Mouse (Mus musculus) 3134 (cell line): ENCODE results near the gene Ksr2.
"Not testable (repeated sequence)": the region's sequence is repeated elsewhere in the genome, so short reads cannot be mapped to it uniquely, and the experiment has no call there.

Experiments used
- DNase-seq: peaks from one replicate; pipeline ENCODE4 v3.0.0-alpha.2; 2011; ENCODE audit warnings: low spot score; ENCODE audit not compliant: insufficient read length; ENCODE audit errors: extremely low read depth

Ksr2 gene

GRCm38 (mm10) chr5:117404671-117405070 lies 9.1 kb upstream of the Ksr2 start:
- DNase-seq: not testable (repeated sequence)

DNA sequence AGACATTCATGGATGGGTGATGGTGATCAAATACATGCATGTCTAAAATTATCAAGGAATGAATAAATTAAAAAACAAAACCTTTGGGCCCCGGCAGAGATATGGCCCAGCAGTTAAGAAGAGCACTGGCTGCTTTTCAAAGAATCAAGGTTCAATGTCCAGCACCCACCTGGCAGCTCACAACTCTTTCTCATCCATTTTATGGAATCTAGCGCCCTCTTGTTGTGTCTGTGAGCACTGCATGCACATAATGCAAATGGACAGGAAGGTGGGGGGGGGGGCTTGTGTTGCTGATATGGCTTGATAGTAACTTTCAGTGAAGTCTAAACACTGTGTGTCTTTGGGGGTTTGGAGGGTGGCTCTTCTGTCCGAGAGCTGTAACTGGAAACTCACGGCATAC lies 5.6 kb upstream of the Ksr2 start:
- DNase-seq: no peak

DNA sequence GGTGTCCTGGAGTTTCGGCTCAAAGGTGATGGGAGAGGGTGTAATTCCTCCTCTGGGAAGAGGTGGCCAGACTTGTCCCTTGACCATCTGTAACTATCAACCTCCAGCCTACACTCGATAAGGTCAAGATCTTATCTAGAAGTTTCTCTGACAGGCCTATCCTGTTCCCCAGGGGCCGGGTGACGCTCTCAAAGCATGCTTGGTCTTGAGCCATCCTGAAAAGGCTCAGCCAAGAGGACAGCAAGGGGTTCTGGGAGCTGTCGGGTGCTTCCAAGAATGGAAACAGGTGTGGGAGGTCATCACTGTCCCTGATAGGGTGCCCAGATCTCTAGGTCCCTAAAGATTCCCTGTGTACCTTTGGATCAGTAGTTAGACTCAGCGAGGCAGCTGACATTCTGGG lies 4.4 kb upstream of the Ksr2 start:
- DNase-seq: no peak

- DNase-seq: no peak
Observed at GRCm38 (mm10) chr5:117414611-117415010, 811 bp downstream of the Ksr2 start.

- no peak for DNase-seq
Observed at GRCm38 (mm10) chr5:117415011-117415912, 1.5 kb downstream of the Ksr2 start.

DNA sequence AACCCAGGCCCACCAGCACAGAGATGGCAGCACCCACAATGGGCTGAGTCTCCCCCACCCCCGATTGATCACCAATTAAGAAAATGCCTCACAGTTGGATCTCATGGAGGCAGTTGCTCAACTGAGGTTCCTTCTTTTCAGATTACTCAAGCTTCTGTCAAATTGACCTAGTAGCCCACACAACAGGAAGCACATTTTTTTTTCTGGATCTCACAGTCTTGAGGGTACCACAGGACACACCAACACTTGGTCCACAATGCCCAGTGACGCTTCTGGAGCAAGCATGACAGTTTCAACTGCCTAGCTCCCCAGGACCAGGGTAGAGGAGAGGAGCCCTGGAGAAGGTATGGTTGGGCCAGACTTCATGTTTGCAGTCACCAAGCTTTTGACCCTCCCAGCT lies 3.6 kb downstream of the Ksr2 start:
- no peak for DNase-seq

DNA sequence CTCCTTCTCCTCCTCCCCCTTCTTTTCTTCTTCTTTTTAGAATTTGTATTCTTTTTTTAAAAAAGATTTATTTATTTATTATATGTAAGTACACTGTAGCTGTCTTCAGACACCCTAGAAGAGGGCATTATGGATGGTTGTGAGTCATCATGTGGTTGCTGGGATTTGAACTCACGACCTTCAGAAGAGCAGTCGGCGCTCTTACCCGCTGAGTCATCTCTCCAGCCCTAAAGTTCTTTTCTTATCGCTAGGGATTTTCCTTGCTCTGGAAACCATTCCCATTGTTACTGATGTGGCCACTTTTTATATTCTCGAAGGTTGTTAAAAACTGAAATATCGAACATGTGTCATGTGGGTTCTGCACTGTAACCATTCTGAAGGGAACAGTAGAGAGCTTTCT lies 19.7 kb downstream of the Ksr2 start:
- DNase-seq: not testable (repeated sequence)

- no peak for DNase-seq
Observed at GRCm38 (mm10) chr5:117440261-117440660, 26.5 kb downstream of the Ksr2 start.

DNA sequence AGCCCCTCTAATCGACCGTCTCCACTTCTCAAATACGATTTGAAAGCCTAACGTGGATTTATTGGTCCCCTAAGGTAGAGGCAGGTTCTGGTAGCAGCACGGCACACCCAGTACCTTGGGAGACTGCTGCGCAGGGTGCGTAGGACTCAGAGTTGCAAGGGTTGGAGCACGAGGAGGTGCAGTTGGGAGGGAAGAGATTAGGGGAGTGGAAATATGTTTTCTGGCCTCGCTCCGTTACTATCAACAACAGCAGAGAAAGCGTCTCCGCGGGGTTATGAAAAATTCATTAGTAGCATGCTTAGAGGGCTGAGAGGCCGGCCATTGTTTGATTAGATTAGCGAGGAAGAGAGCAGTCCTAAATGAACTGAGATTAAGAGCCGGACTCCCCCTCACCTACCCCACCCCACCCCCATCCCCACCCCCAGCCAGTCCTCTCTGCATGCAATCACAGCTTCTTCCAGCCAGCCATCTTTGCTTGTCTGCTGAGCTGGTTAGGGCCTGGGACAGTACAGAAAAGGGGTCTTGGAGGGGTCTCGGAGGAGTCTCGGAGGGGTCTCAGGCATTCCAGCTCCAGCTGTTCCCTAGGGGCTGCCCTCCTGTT lies 27.5 kb downstream of the Ksr2 start:
- no peak for DNase-seq

GRCm38 (mm10) chr5:117442157-117442765 lies 28.5 kb downstream of the Ksr2 start:
- DNase-seq: no peak

DNA sequence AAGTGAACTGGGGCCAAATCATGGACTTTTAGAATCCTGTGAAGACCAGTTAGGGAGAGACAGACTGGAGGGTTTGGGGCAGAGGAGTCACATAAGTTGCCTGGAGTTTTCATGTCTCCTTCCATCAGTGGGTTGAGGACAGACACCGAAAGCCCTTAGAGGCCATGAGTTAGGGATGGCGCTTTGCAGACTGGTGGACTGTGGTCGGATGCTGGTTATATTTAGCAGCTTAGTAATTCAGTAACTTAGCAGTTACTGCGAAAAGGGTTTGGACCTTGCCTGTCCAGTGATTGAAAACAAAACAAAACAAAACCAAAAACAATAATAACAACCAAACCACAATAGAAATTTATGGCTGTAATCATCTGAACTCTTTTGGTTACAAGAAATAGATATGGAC lies 29.3 kb downstream of the Ksr2 start:
- DNase-seq: no peak

- DNase-seq: no peak
Observed at GRCm38 (mm10) chr5:117443902-117444301, 30.1 kb downstream of the Ksr2 start.

DNA sequence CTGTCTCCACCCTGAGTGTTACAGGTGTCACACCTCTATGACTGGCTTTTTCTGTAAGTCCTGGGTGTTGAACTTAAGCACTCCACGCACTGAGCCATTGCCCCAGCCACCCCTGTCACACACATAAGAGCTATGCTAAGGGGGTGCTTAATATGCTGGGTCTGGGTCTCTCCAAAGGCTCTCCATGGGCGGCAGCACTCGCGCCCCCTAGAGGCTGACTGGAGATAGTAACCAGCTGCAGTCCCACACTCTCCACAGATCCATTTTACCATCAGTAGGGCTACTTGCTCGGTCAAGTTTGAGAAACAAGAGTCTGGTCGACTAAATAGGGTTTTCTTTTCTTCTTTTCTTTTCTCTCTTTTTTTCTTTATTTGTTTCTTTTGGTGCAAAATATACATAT lies 33.9 kb downstream of the Ksr2 start:
- DNase-seq: no peak

GRCm38 (mm10) chr5:117452013-117452412 lies 38.2 kb downstream of the Ksr2 start:
- DNase-seq: no peak

DNA sequence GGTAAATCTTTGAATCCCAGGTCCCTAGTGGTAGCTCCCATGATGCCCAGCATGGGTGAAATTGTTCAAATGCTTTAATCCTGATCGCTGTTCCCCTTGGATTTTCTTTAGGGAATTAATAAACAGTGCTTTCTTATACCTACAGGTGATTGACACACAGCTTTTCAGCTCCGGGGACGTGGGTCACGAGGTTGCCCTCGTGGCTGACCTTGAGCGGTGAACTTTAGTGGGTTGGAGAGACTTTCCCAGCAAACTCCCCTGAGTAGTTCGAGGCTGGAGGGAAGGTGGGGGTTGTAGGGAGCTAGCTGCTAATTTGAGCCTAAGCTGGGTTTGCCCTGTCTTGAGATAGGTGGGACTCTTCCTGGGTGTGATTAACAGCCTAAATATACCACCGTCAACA lies 41.7 kb downstream of the Ksr2 start:
- no peak for DNase-seq

GRCm38 (mm10) chr5:117457121-117457520 lies 43.3 kb downstream of the Ksr2 start:
- no peak for DNase-seq

GRCm38 (mm10) chr5:117457583-117457982 lies 43.8 kb downstream of the Ksr2 start:
- no peak for DNase-seq

GRCm38 (mm10) chr5:117458899-117459298 lies 45.1 kb downstream of the Ksr2 start:
- no peak for DNase-seq

- no peak for DNase-seq
Observed at GRCm38 (mm10) chr5:117460261-117460660, 46.5 kb downstream of the Ksr2 start.

- DNase-seq: no peak
Observed at GRCm38 (mm10) chr5:117467052-117467451, 53.3 kb downstream of the Ksr2 start.

DNA sequence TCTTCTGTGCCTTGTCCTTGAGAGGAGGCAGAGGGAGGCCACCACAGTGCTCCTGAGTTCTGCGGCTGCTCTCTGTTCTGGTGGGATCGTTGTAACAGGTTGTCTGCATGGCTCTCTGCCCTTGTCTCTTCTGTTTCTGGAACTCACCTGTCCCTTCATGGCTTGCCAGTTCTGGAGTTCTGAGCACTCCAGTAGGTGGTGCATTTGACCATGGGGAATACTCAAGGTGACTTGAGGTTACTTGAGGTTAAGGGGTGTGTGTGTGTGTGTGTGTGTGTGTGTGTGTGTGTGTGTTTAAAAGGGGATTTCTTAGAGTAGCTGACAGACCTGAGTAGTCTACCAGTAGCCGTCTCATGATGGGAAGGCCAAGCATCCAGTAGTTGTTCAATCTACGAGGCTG lies 55.2 kb downstream of the Ksr2 start:
- no peak for DNase-seq

- DNase-seq: no peak
Observed at GRCm38 (mm10) chr5:117469572-117469971, 55.8 kb downstream of the Ksr2 start.
